Mouse (Mus musculus): ENCODE measurements around the gene Btc. TPM values are rescaled to one million over a fixed set of nuclear protein-coding genes. Genes with fewer than 3 reads are reported as not detected.

Btc gene
- polyA plus RNA-seq, 1 experiment from 2014 or later: 5.0 TPM

DNA sequence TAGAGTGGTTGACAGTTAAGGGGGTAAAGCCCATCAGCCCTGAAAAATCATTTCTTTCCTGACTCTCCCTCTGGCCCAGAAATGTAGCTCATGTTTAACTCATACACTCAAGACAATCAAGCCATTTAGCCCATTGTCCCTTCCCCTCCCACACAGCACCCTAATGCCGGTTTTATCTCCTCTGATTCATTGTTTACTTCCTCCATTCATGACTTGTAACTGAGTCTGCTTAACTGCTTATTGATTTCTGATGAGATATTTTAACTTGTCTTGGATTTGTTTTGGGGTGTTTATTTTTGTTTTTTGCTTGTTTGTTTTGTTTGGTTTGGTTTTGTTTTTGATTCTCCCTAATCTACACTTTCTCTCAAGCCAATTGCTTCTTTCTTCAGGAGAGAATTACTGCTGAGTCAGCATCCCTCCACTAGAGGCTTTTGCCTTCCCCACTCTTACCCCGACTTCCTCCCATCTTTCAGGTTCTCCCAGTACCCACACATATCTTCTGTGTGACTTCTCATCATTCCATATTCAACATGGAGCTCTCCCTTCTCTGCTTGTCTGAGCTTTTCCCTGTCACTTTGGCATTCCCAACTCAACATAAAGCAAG lies 2.2 kb downstream of the Btc start:
- no peaks in the 10 kb centered on the region for H3K27me3 ChIP-seq (ENCODE audit: control insufficient read depth, insufficient read depth, low read length)
- H3K9ac ChIP-seq (ENCODE audit: low read depth, low read length): no peak overlapping the region
- no peak overlapping the region for H3K4me3 ChIP-seq (ENCODE audit: low read length)
- H3K27ac ChIP-seq (ENCODE audit: low read depth, low read length): no peak overlapping the region
- 0 out of 2 replicates have a peak, but pooled peaks cover 10% of the 10 kb centered on the region for H3K4me1 ChIP-seq (ENCODE audit: control insufficient read depth, insufficient read depth, low read length)
- no peaks in the 10 kb centered on the region for H3K36me3 ChIP-seq (ENCODE audit: control insufficient read depth, insufficient read depth, low read length)
- no peak for ATAC-seq (ENCODE audit: low FRiP score, low TSS enrichment)
- WGBS: 41% methylated on average over 2 of the region's 2 CpGs
- no peak overlapping the region for H3K4me2 ChIP-seq (replicated peaks; ENCODE audit: low read depth, low read length)
- H3K9me3 ChIP-seq (ENCODE audit: control insufficient read depth, low read length): no peaks in the 10 kb centered on the region

DNA sequence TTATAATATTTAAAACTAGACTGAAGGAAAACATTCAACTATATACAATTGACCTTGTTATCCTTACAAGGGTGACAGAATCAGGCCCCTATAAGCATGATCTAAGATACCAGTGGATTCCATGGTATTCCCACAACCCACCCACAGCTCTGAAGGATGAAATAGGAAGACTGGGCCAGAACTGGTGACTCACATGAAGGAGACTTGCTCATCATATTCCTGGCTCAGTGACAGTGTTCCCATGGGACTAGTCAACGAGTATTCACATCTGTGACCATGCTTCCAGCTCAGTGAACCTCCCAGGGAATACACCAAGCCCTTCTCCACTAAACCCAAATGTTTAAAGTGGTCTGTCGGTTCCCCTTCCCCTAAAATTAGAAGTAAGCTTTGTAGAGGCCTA lies 27.3 kb downstream of the Btc start:
- H3K36me3 ChIP-seq (ENCODE audit: control insufficient read depth, insufficient read depth, low read length): no peaks in the 10 kb centered on the region
- H3K4me2 ChIP-seq (replicated peaks; ENCODE audit: low read depth, low read length): no peak overlapping the region
- no peaks in the 10 kb centered on the region for H3K9me3 ChIP-seq (ENCODE audit: control insufficient read depth, low read length)
- H3K4me1 ChIP-seq (ENCODE audit: control insufficient read depth, insufficient read depth, low read length): no peaks in the 10 kb centered on the region
- 81% methylated on average over 2 of the region's 2 CpGs for WGBS
- no peak overlapping the region for H3K27ac ChIP-seq (ENCODE audit: low read depth, low read length)
- H3K4me3 ChIP-seq (ENCODE audit: low read length): no peak overlapping the region
- no peak overlapping the region for H3K9ac ChIP-seq (ENCODE audit: low read depth, low read length)
- no peak for ATAC-seq (ENCODE audit: low FRiP score, low TSS enrichment)
- no peaks in the 10 kb centered on the region for H3K27me3 ChIP-seq (ENCODE audit: control insufficient read depth, insufficient read depth, low read length)

DNA sequence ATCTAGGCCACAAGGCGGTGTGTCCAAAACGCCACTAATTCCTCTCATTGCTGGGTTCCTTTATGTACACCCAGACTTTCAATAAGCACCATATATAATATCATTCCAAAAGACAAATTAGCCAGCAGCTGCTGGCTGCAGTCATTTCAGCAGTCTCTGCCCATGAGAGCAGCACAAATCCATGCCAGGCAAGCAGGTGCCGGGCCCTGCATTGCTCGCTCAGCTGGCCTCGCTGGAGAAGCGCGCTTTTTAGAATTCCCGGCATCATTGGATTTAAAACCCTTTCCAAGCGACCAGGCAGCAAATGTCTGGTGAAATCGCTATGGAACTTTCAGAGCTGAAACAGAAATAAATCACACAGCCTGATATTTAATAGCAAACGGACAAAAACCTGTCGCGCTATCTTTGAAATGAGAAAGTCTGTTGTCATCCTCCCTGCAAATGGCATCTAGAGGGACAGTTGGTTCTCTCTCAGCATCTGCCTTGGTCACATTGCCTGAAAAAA lies 34.7 kb downstream of the Btc start:
- H3K9me3 ChIP-seq (ENCODE audit: control insufficient read depth, low read length): no peaks in the 10 kb centered on the region
- H3K4me1 ChIP-seq (ENCODE audit: control insufficient read depth, insufficient read depth, low read length): no peaks in the 10 kb centered on the region
- no peaks in the 10 kb centered on the region for H3K36me3 ChIP-seq (ENCODE audit: control insufficient read depth, insufficient read depth, low read length)
- ATAC-seq (ENCODE audit: low FRiP score, low TSS enrichment): no peak
- H3K27me3 ChIP-seq (ENCODE audit: control insufficient read depth, insufficient read depth, low read length): no peaks in the 10 kb centered on the region
- WGBS: 93% methylated on average over 13 of the region's 13 CpGs
- H3K9ac ChIP-seq (ENCODE audit: low read depth, low read length): no peak overlapping the region
- H3K4me3 ChIP-seq (ENCODE audit: low read length): no peak overlapping the region
- no peak overlapping the region for H3K4me2 ChIP-seq (replicated peaks; ENCODE audit: low read depth, low read length)
- no peak overlapping the region for H3K27ac ChIP-seq (ENCODE audit: low read depth, low read length)

DNA sequence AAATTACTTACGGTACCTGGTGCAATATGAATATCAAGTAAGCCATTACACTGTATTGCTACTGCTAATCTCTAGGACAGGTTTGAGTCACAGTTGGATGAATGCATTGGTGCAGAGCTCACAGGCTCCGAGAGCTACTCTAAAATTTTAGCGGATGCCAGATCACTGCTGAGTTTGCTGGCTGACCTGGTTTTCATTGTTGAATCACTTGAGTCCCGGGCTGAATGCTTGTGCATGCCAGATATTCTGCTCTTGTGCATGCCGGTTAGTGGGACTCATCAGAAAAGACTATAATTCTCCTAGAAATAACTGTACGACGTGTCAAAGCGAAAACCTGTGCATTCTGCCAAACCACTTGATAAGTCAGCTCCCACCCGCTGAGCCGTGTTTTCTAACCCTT lies 35.9 kb downstream of the Btc start:
- no peaks in the 10 kb centered on the region for H3K27me3 ChIP-seq (ENCODE audit: control insufficient read depth, insufficient read depth, low read length)
- H3K36me3 ChIP-seq (ENCODE audit: control insufficient read depth, insufficient read depth, low read length): no peaks in the 10 kb centered on the region
- no peak overlapping the region for H3K27ac ChIP-seq (ENCODE audit: low read depth, low read length)
- no peak for ATAC-seq (ENCODE audit: low FRiP score, low TSS enrichment)
- H3K4me2 ChIP-seq (replicated peaks; ENCODE audit: low read depth, low read length): no peak overlapping the region
- no peaks in the 10 kb centered on the region for H3K9me3 ChIP-seq (ENCODE audit: control insufficient read depth, low read length)
- WGBS: 86% methylated on average over 10 of the region's 10 CpGs
- H3K4me3 ChIP-seq (ENCODE audit: low read length): no peak overlapping the region
- H3K4me1 ChIP-seq (ENCODE audit: control insufficient read depth, insufficient read depth, low read length): no peaks in the 10 kb centered on the region
- H3K9ac ChIP-seq (ENCODE audit: low read depth, low read length): no peak overlapping the region

DNA sequence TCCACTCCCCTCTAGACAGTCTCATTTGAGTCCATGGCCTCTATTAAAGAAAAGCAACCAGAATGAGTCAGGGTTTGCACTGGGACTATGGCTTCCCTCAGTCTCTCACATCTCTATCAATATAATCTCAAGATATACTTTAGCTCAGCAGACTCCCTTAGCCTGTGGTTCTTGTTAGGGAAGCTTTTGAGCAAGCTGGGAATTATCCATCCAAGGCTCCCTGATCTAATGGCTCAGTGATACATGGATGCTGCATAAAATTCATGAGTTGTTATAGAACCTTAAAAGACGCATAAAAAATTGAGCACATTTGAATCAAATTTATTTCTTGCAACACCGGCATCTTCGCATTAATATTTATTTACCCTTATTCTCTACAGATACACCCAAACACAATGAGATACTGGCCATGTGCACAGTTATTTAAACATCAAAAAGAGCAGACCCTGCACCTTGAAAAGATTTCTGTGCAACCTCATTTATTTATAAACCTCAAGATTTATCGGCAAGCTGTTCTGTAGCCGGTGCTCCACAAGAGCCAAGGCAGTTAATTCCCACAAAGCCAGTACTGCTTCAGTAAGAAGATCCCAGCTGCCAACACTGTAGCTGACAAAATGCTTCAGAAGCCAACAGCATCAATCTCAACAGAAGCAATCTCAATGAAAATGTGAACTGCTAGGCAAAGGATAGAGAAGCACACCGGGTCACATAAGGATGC lies 39.4 kb downstream of the Btc start:
- Histone ChIP-seq H3K4me3 (ENCODE audit: low read length) (no peak overlapping the region), H3K4me2 (replicated peaks; ENCODE audit: low read depth, low read length) (no peak overlapping the region), H3K9me3 (ENCODE audit: control insufficient read depth, low read length) (no peaks in the 10 kb centered on the region), H3K27me3 (ENCODE audit: control insufficient read depth, insufficient read depth, low read length) (no peaks in the 10 kb centered on the region), H3K9ac (ENCODE audit: low read depth, low read length) (no peak overlapping the region), H3K4me1 (ENCODE audit: control insufficient read depth, insufficient read depth, low read length) (no peaks in the 10 kb centered on the region), H3K36me3 (ENCODE audit: control insufficient read depth, insufficient read depth, low read length) (no peaks in the 10 kb centered on the region), H3K27ac (ENCODE audit: low read depth, low read length) (no peak overlapping the region)
- no peak for ATAC-seq (ENCODE audit: low FRiP score, low TSS enrichment)
- WGBS: 89% methylated on average over 6 of the region's 6 CpGs

DNA sequence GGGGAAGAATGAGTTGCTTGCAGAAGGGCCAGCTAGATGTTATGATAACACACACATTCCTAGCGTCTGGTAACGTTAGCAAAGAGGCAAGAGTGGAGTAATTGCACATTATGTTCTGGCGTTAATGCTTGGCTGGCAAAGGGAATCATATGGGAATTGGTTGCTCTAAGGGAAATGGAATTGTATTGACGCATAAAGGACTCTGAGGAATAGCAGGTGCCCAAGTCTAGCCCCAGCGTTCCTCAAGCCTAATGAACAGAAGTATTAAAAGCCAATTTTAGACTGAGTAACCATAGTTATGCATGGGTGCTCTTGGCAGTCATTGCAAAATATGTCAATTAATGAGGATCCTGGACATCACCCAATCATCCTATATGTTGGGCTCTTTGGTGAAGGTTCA lies 50.1 kb downstream of the Btc start:
- H3K9me3 ChIP-seq (ENCODE audit: control insufficient read depth, low read length): no peaks in the 10 kb centered on the region
- H3K36me3 ChIP-seq (ENCODE audit: control insufficient read depth, insufficient read depth, low read length): no peaks in the 10 kb centered on the region
- no peak for ATAC-seq (ENCODE audit: low FRiP score, low TSS enrichment)
- H3K4me1 ChIP-seq (ENCODE audit: control insufficient read depth, insufficient read depth, low read length): no peaks in the 10 kb centered on the region
- no peak overlapping the region for H3K4me2 ChIP-seq (replicated peaks; ENCODE audit: low read depth, low read length)
- H3K27me3 ChIP-seq (ENCODE audit: control insufficient read depth, insufficient read depth, low read length): no peaks in the 10 kb centered on the region
- WGBS: 49% methylated on average over 5 of the region's 5 CpGs
- no peak overlapping the region for H3K9ac ChIP-seq (ENCODE audit: low read depth, low read length)
- no peak overlapping the region for H3K27ac ChIP-seq (ENCODE audit: low read depth, low read length)
- H3K4me3 ChIP-seq (ENCODE audit: low read length): no peak overlapping the region

DNA sequence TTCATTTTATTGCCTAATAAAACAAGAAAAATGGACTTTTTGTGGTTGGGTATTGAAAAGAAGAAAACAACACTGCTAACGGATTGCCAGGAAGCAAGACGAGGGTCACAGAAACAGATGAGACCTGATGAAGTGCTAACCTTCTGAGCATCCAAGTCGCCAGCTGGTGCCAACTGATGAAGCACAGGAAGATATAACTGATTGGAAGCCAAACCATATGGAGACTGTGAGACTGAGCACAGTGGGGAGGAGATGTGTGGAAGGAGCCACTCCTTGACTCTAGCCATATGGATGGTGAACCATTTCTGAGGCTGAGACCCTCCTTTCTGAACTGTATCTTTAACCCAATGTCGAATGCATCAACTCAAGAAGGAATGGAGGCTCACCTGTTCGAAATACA lies 57.1 kb downstream of the Btc start:
- Histone ChIP-seq H3K9me3 (ENCODE audit: control insufficient read depth, low read length) (no peaks in the 10 kb centered on the region), H3K27me3 (ENCODE audit: control insufficient read depth, insufficient read depth, low read length) (no peaks in the 10 kb centered on the region), H3K4me1 (ENCODE audit: control insufficient read depth, insufficient read depth, low read length) (no peaks in the 10 kb centered on the region), H3K9ac (ENCODE audit: low read depth, low read length) (no peak overlapping the region), H3K36me3 (ENCODE audit: control insufficient read depth, insufficient read depth, low read length) (no peaks in the 10 kb centered on the region), H3K27ac (ENCODE audit: low read depth, low read length) (no peak overlapping the region), H3K4me3 (ENCODE audit: low read length) (no peak overlapping the region), H3K4me2 (replicated peaks; ENCODE audit: low read depth, low read length) (no peak overlapping the region)
- 76% methylated on average over 5 of the region's 5 CpGs for WGBS
- no peak for ATAC-seq (ENCODE audit: low FRiP score, low TSS enrichment)

DNA sequence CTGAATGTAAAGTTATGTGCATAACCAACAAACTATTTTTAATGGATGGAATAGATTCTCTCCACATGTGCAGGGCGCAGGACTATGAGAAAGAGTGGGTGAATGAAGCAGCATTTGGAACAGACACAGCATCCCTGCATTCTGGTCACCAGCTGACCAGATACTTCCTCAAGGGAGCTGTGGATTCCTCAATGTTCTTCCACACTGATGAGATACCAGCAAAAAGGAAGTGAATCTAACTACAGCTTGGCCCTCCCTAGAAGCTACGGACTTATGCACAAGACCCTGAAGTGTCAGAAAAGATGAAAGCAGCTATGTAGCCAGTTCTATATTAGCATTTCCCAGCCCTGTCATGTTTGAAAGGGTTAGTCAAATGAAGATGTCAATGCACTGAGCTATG lies 57.7 kb downstream of the Btc start:
- no peak overlapping the region for H3K4me3 ChIP-seq (ENCODE audit: low read length)
- no peaks in the 10 kb centered on the region for H3K27me3 ChIP-seq (ENCODE audit: control insufficient read depth, insufficient read depth, low read length)
- 94% methylated on average over 2 of the region's 2 CpGs for WGBS
- H3K4me1 ChIP-seq (ENCODE audit: control insufficient read depth, insufficient read depth, low read length): no peaks in the 10 kb centered on the region
- ATAC-seq (ENCODE audit: low FRiP score, low TSS enrichment): no peak
- no peak overlapping the region for H3K4me2 ChIP-seq (replicated peaks; ENCODE audit: low read depth, low read length)
- no peak overlapping the region for H3K9ac ChIP-seq (ENCODE audit: low read depth, low read length)
- no peaks in the 10 kb centered on the region for H3K9me3 ChIP-seq (ENCODE audit: control insufficient read depth, low read length)
- no peak overlapping the region for H3K27ac ChIP-seq (ENCODE audit: low read depth, low read length)
- H3K36me3 ChIP-seq (ENCODE audit: control insufficient read depth, insufficient read depth, low read length): no peaks in the 10 kb centered on the region

DNA sequence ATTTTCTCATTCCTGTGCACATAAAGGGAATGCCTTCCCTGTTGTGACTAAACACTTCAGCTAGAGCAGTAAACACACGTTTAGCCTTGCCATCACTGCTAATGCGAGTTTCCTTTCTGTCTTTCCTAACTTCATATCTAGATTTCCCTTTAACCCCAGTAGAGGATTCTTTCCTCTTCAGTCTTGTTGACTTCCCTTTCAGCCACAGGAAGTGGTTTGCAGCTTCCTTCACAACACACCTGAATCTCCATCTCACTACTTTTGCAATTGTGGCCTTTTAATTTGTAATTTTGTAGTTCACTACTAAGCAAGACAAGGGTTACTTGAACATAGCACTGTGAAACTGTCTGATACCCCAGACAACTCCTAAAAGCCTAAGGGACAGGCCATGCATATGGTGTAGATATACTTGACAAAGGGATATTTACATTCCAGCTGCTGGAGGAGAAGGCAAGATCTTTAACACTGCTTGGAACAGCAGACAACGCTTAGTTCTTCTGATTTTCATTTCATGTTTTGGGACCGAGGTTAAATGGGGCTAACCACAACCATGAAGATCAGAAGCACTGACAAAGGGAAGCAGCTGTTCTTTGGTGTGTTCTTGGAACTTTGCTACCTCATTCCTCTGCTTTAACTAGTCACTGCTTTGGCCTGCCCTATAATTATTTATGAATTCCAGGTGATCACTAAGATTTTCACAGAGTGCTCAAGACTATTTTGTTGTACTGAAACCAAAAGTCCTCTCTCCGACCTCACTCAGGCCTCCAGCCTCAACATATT lies 60.6 kb downstream of the Btc start:
- Histone ChIP-seq H3K9me3 (ENCODE audit: control insufficient read depth, low read length) (no peaks in the 10 kb centered on the region), H3K4me1 (ENCODE audit: control insufficient read depth, insufficient read depth, low read length) (no peaks in the 10 kb centered on the region), H3K4me2 (replicated peaks; ENCODE audit: low read depth, low read length) (no peak overlapping the region), H3K27ac (ENCODE audit: low read depth, low read length) (no peak overlapping the region), H3K36me3 (ENCODE audit: control insufficient read depth, insufficient read depth, low read length) (no peaks in the 10 kb centered on the region), H3K9ac (ENCODE audit: low read depth, low read length) (no peak overlapping the region), H3K27me3 (ENCODE audit: control insufficient read depth, insufficient read depth, low read length) (no peaks in the 10 kb centered on the region), H3K4me3 (ENCODE audit: low read length) (no peak overlapping the region)
- ATAC-seq (ENCODE audit: low FRiP score, low TSS enrichment): no peak
- WGBS: 84% methylated on average over 5 of the region's 5 CpGs

Measured in kidney, embryonic 14.5 days (tissue).